Mouse (Mus musculus): ENCODE measurements around the gene Tnrc18.

Gene Tnrc18

DNA sequence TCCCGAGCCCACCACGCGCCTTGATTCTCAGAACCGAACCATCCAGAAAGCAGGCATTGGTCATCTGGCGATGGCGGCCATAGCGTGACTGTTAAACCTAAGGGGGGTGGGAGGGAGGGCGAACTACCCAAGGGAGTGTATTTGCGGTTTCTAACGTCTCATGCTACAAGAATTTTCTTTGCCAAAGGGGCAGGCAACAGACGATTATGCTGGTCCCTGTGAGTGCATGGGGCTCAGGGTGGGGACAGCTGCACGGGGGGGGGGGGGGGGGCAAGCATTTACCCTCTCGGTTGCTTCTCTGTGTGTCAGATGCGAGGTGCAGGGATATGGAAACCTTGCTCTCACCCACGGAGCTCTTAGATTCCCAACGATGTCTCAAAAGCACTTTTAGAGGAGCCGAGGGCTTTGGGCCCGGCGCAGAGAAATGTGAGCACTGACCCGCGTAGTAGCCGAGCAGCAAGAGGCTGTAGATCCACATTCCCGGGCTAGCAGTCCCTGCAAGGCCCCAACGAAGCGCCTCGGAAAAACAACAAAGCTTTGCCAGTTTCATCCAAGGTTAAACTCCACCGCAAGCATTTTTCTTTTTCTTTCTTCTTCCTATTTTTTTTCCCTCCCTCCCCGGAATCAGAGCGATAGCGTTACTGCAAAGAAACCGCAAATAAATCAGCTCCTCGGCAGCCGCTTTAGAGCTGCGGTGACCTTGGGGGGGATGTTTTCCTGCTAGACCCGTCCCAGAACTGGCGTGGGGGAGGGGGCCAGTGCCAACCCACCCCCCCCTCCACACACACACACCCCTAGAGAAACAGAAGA is 5.0 kb upstream of the Tnrc18 start:
- DNase-seq (ENCODE audit: low spot score in 2 of 2), result peak in 1 of 2 experiments; percentile 51

GRCm38 (mm10) chr5:142821974-142822285 is 4.5 kb upstream of the Tnrc18 start:
- DNase-seq (ENCODE audit: low spot score in 2 of 2), result no peak

- DNase-seq (ENCODE audit: low spot score in 2 of 2), result peak; percentile 92 to 93
These were observed 4.0 kb upstream of the Tnrc18 start for GRCm38 (mm10) chr5:142821266-142821973.

- peak; percentile 65 to 78 for DNase-seq (ENCODE audit: low spot score in 2 of 2)
These were observed 3.1 kb upstream of the Tnrc18 start for GRCm38 (mm10) chr5:142820276-142821265.

- DNase-seq (ENCODE audit: low spot score in 2 of 2), result peak; percentile 57 to 66
These were observed 2.2 kb upstream of the Tnrc18 start for GRCm38 (mm10) chr5:142819385-142820275.

DNA sequence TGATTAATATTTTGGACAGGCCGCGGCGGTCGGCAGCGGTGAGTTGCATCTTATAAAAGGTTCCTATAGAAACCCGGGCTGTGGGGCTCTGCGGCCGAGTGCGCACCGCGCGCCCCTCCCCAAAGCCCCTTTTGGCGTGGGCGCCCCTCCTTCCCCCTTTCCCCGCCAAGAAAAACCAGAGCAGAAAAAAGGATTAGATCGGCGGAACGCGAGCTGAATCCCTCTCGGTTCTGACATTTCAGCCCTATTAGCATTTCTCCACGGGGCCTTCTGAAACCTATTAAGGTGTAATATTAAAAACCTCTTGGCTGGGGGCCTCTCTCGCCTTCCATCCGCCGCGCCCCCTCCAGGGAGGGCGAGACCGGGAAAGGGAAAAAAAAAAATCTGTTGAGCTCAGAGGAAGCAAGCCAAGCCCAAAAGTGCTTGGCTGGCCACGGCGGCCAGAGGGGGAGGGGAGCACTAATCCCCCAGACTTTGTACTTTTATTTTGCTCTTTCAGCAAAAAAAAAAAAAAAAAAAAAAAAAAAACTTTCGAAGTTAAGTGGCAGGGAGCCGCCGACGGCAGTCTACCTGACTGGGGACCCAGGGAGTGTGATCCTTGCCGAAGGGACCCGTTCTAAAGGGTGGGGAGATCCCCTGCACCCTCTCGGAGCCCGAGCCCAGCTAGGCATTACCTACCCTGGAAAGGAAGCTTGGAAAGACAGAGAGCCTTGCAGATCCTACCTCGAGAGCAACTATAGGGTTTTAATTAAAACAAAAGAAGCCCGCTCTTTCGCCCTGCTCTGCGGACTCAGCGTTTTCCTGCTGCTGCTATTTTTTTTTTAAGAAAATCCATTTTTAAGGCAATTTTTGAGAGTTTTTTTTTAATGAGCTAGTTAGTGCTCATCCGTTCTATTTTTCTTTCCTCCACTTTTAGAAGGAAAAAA is 1.2 kb upstream of the Tnrc18 start:
- DNase-seq (ENCODE audit: low spot score in 2 of 2), result peak; percentile 77 to 79

- DNase-seq (ENCODE audit: low spot score in 2 of 2), result peak; percentile 74 to 81
These were observed 495 bp downstream of the Tnrc18 start for GRCm38 (mm10) chr5:142816811-142817523.

DNA sequence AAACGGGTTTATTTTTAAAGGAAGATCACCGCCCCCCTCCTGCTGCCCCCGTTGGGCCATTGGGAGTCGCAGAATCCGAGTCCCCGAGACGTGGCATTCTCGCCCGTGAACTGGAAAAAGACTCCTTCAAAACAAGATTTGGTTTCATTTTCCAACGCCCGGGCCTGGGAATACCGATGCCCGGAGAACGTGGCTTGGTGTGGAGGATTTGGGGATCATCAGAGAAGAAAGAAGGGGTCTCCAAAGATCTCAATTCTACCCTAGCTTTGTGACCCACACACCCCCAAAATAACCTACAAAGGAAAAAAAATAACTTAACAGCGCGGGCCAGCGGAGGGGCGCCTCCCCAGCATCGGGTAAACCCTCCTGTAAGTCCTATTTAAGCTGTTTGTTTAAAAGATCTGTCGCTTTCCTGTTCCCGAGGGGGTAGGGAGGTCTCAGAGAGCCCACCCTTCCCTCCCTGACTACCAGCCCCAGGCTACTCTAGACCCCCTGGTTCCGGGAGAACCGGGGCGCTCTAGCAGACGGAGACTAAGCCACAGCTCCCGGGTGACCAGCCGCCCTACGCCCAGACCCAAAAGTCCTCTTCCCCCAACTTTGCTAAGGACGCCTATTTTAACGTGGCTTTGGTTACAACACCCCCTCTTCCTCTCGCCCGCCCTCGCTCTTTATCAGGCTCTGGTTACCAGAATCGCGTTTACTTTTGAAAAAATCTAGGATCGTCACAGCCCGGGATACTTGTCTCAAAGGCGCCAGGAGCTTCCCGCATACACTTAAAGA is 1.2 kb downstream of the Tnrc18 start:
- DNase-seq (ENCODE audit: low spot score in 2 of 2), result peak; percentile 33 to 66

DNA sequence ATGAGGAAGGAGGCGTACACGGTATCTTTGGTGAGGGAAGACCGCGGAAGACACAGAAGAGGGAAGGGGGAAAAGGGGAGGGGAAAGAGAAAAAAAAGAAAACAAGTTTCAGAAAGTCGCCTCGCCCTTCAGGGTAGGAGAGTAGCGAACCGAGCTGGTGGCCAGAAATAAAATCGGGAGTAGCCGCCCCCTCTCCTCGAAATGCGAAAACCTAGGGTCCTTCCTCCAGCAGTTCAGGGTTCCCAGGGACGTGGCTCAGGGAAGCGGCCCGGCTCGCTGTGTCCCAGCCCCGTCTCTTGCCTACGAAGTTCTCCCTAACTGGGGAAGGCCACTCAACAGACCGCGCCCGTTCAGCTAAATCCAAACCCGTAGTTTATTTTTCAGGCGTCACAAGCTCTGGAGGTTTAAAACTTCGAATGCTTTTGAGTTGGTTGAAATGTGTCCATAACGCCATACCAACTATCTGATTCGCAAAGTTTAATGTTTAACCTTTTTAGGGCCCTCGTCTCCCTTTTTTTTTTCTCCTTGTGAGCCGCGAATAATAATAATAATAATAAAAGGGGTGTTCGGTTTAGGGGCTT is 2.0 kb downstream of the Tnrc18 start:
- peak in 1 of 2 experiments; percentile 34 for DNase-seq (ENCODE audit: low spot score in 2 of 2)

DNA sequence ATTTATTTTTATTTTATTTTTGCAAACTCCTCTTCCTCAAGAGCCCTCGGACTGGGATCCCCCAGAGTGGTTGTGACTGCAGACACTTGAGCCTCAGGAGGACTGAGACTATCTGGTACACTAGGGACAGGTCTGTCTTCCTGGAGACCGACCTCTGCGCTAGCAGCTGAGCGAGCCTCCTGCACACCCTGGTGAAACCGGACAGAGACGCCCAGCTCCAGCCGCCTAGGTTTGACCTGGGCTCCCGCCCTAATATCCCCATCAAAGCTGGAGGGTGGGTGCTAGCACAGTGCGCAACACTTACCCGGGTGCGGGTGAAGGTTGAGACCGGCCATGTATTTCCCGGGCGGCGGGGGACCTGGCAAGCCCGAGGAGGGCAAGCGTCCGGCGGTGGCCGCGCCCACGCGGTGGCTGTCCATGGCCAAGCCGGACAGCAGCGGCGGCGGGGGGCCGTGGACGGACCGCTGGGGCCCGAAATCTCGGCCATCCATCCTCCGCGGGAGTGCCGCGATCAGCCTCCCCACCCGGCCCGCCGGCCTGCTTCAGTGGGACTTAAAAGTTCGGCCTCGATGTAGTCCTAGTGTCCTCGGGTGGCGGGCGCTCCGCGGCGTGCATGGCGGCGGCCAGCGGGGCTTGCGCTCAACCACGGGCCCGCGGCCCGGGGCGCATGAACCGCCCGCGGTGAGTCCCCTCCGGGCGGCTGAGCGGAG is 2.6 kb downstream of the Tnrc18 start:
- peak in 1 of 2 experiments; percentile 39 for DNase-seq (ENCODE audit: low spot score in 2 of 2)

DNA sequence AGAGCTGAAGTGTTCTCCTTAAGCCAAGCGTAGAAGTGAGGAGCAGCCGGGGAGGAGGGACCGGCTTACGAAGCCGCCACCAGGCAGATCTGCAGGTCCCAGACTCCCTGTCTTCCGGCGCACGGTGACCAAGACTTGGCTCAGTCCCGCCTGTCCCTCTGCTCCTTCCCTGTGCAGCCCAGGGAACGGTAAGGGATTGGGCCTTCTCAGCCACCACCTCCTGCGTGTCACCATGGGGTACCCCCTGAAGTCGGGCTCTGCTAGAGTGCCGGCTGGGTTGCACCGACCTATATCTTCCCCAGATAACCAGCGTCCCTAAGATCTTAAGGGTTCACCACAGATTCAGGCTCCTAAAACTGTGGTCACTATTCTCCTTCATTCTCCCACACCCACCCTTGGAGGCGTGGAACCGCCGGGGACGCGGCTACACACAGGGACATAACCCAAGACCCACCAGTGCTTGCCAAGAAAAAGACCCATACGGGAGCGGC is 3.3 kb downstream of the Tnrc18 start:
- DNase-seq (ENCODE audit: low spot score in 2 of 2), result peak in 1 of 2 experiments; percentile 21

DNA sequence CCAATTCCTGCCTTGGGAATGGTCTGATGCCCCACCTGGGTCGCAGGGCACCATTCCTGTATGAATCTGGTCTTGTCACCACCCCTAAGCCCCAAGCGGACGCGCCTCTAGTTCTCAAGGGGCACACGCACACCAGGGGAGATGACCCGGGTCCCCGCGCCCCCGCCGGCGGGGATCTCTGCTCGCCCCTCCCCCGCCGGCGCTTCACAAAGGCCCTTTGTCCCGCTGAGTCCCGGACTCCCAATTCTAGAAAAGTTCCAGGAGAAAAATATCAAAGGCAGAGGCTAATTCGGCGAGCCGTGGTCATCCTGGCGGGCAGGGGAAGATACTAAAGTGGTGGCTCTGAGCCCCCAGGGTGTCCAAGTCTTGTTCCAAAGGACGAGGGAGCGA is 3.7 kb downstream of the Tnrc18 start:
- DNase-seq (ENCODE audit: low spot score in 2 of 2), result no peak

DNA sequence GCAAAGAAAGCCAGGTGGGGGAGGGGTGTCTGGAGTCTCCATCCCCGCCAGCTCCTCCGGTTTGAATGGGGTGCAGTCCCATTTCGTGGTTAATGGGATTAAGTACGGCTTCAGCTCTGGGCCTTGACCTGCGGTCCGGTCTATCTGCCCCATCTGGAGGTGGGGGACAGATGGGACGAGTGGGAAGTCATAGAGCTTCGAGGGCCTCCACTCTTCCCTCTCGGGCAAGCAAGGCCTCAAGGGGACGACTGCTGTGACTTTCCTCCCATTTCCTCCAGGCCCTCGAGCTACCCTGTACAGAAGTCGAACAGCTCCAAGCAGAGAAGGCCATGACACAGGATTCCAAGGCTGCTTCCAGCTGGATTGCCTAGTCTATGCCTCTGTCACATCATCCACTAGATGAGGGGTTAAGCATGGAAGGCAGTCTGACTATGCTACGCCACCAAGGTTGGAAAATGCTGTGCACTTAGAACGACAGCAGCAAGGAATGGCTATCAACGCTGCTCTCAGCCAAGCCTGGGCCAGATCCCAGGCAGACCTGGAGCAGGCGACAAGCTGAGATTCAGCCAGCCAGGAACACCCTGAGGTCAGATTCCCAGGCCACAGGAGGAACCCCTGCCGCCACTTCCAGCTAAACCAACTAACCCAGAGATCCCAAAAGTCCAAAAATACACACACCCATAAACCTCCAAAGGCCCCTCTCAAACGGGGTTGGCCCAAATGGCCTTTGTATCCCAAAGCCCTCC is 4.3 kb downstream of the Tnrc18 start:
- DNase-seq (ENCODE audit: low spot score in 2 of 2), result peak in 1 of 2 experiments; percentile 32

- no peak for DNase-seq (ENCODE audit: low spot score in 2 of 2)
These were observed 4.9 kb downstream of the Tnrc18 start for GRCm38 (mm10) chr5:142812621-142812975.

DNA sequence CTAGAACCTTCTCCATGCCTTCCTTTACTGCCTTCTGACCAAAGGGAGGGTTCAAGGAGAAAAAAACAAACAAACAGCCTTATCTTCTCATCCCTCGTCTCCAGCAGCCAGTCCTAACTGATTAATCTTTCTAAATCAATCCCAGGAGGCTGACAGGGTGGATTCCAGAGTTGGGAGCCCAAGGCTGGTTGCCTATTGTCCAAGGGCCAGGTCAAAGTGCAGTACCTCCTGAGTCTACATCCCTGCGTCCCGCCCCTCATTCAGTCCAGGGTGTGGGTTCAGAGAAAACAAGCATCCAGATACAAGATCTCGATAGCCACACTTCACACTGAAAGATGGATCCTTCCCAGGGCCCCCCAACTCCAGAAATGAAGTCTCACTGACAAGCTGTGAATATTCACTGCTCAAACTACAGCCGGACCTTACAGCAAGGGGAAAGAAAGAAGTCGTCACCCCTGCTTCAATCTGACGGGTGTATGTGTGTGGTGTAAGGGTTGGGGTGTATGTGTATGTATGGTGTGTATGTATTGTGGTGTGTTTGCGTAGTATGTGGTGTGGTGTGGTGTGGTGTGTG is 5.5 kb downstream of the Tnrc18 start:
- DNase-seq (ENCODE audit: low spot score in 2 of 2), result no peak

Data from urinary bladder, postnatal 4 days (tissue).